Mouse (Mus musculus) bone marrow macrophage, adult 2 months (primary cell): ENCODE measurements around the gene Fbxo41.

Source experiments
- CTCF ChIP-seq: IDR thresholded peaks from 2 replicates; pipeline ENCODE4 v1.5.1; 2012; ENCODE audit warnings: low read depth, mild to moderate bottlenecking, low read length, moderate library complexity
- POLR2A ChIP-seq: IDR thresholded peaks from 2 replicates; pipeline ENCODE4 v1.6.1; 2012; ENCODE audit warnings: mild to moderate bottlenecking, low read depth, low read length, borderline replicate concordance

- TF ChIP-seq CTCF, result no peak
- no peak for TF ChIP-seq POLR2A
Observed at GRCm38 (mm10) chr6:85504908-85505307, 2.1 kb upstream of the Fbxo41 start.
